Mouse (Mus musculus): Measurements from ENCODE around the gene Kncn.

- no peak for TF ChIP-seq CTCF (IDR thresholded peaks at IDR 0.05; ENCODE audit: insufficient read depth, low read depth, low read length)
- no peak for TF ChIP-seq POLR2A (IDR thresholded peaks at IDR 0.05; ENCODE audit: insufficient read depth, low read depth, low read length)
Observed at GRCm38 (mm10) chr4:115878216-115878678, 6.0 kb upstream of the Kncn start.
